Mouse (Mus musculus) left cerebral cortex, postnatal 4 days (tissue): ENCODE measurements around the gene Moxd1. TPM values are rescaled to one million over a fixed set of nuclear protein-coding genes. Genes with fewer than 3 reads are reported as not detected.
A peak's percentile ranks its signal among the peaks of the same experiment; 100 is the strongest.

ENCODE experiments used
- DNase-seq: peaks from one replicate; pipeline ENCODE4 v3.0.0-alpha.2; 2022
- intact Hi-C: fragments of 180-260 bp; cut with DNase I; formaldehyde crosslinking; loops from one replicate; pipeline ENCODE4 v1.15.1; 2025
- total RNA-seq, 2 experiments: library from RNA; stranded (reverse); gene quantifications; 2 replicates each; pipeline ENCODE4 v1.2.3; 2021

Gene Moxd1
- 1 to 10 TPM; 4.3 to 5.1 TPM for total RNA-seq

GRCm38 (mm10) chr10:24223449-24224143, at the start of gene Moxd1:
Moxd1 (plus strand) TSS chr10:24223517.
- intact Hi-C loops = no loop called here
- DNase-seq = peak; percentile 11

DNA sequence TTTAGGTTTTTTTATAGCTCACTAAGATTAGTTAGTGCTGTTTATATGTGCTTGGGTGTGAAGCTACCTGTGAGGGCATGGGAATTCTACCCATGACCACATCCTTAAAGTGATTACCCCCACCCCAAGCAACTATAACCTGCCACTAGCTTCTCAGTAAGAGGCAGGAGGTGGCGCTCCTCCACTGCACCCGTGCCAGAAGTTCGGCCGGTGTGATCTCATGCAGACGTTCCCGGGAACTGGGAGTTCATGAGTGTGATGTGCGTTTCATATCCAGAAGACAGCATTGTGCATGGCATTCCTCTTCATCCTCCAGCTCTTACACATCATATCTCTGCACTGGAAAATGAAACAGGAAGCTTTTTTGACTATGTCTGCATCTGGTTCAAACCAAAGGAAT, 32.9 kb upstream of the Moxd1 start:
- peak; percentile 21 for DNase-seq
- intact Hi-C loops = loop anchor here (10.0 kb wide), 1 partner anchor 434 kb away; no protein-coding TSS in a partner anchor

- intact Hi-C loops = loop anchor here (2.0 to 10.0 kb wide), 2 partner anchors 107 to 433 kb away; no protein-coding TSS in a partner anchor
- DNase-seq = no peak
Measured at GRCm38 (mm10) chr10:24191977-24192376, 31.3 kb upstream of the Moxd1 start.

- intact Hi-C loops = loop anchor here (10.0 kb wide), 1 partner anchor 425 kb away; no protein-coding TSS in a partner anchor
- no peak for DNase-seq
Measured at GRCm38 (mm10) chr10:24199303-24199702, 24.0 kb upstream of the Moxd1 start.

GRCm38 (mm10) chr10:24200099-24200498, 23.2 kb upstream of the Moxd1 start:
- intact Hi-C loops = no loop called here

GRCm38 (mm10) chr10:24210075-24210474, 13.2 kb upstream of the Moxd1 start:
- DNase-seq = no peak
- intact Hi-C loops = no loop called here

More at GRCm38 (mm10) chr10:24200099-24200498, 23.2 kb upstream of the Moxd1 start:
- DNase-seq = no peak

DNA sequence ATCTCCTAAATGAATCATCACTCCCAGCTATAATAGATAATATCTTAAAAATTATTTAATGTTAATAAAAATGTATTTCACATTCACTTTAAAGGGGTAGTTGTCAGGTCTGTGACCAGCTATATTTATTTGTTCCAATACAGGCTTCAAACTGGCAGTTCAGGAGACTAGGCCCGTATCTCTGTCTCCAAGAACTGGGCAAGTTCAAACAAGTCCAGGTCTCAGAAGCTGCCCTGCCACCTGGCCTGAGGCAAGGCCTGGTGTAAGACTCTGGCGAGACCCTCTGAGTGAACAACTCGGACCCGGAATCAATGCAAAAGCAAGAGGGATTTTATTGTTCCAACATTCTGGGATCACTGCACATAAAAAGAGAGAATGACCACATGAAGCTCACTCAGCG, 10.0 kb upstream of the Moxd1 start:
- no peak for DNase-seq
- intact Hi-C loops = no loop called here

- intact Hi-C loops = no loop called here
- no peak for DNase-seq
Measured at GRCm38 (mm10) chr10:24217558-24218268, 5.6 kb upstream of the Moxd1 start.

- no peak for DNase-seq
- intact Hi-C loops = no loop called here
Measured at GRCm38 (mm10) chr10:24220931-24221330, 2.4 kb upstream of the Moxd1 start.

DNA sequence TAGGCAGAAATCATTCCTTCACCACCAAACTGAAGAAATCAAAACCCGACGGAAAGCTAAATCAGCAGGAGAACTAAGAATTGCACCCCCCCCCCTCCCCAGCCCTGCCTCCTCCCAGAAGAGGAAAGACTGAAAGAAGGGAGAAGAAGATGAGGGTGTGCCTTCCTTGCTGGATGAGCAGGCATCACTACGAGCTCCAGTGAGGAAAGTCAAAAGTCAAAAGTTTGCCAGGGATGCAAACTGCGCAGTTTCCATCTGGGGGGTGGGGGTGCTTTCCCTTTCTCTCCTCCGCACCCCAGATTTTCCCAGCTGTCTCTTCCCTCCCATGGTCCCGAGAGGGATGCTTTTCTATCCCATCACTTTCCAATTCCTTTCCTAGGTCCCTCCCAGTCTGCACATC, 406 bp upstream of the Moxd1 start:
- no peak for DNase-seq
- intact Hi-C loops = no loop called here

- intact Hi-C loops = no loop called here
- no peak for DNase-seq
Measured at GRCm38 (mm10) chr10:24224591-24224990, 1.3 kb downstream of the Moxd1 start.

DNA sequence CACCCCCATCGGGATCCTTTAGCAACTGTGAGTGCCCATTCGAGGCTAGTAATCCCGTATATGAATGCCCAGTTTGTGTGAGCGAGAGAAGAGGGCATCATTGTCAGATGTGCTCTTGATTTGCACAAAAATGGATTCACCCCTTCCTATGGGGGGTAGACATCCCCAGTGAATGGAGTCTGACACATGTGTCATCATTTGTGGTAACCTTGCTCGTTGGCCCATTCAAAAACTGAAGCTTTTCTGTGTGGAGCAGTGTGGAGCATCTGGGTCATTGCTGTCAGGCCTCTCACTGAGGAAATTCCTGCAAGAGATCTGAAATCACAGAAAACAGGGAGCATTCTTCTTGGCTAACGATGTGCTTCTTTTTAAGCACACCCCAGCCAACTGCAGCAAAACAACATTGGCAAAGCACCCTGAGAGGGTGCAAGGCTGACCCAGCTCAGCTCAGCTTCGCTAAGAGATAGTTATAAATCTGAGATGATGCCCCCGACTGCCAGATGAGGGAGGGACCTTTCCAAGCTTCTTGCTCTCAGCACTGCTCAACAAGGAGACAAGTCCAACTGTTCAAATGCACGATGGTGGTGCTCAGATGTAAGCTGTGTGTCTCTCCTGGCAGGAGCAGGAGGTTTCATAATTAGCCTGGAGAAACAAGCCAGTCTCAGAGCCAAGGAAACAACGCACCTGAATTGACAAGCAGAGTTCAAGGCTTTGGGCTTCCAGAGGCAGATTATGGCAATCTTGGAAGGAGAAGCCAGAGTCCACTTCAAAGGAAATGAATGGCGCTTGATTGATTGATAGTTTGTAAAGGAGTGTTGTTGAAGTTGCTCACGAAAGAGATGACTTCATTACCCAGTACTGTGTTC, 5.2 kb downstream of the Moxd1 start:
- DNase-seq = no peak
- intact Hi-C loops = no loop called here

- intact Hi-C loops = no loop called here
Measured at GRCm38 (mm10) chr10:24232281-24232680, 9.0 kb downstream of the Moxd1 start.

DNA sequence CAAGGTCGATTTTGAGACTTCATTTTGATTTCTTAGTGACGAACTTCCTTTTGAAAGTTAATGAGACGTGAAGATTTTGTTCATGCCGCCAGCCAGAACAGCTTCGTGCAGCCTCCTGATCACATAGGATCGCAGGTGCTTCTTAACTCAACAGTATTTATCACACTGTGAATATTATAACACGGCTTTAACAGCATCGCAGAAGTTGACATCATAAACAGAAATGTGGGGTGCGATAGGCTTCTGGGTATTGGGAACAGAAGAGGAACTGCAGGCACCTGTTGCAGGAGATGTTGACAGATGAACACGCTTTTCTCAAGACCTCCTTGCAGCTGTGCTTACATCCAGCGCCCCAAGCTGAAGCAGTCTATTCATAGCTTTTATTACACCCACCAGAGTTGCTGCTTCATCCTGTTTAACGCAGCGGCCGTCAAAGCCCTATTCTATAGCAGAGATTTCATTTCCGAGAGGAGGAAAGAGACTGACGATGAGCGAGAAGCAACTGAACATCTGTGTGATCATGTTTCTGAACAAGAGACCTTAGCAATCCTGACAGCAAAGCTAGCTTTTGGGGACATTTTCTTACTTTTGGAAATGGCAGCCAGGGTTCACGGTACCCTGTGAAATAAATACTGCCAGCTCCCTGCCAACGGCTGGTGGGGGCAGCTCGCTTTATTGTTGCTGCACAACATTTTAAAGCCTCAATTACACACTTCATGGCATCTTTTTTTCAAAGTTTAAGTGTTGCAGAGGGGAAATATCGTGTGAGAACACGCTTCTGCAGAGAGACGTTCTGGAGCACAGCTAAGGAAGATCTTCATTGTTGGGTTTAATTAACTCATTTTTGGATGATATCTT, 12.3 kb downstream of the Moxd1 start:
- intact Hi-C loops = no loop called here
- no peak for DNase-seq

More at GRCm38 (mm10) chr10:24232281-24232680, 9.0 kb downstream of the Moxd1 start:
- DNase-seq = no peak

- no peak for DNase-seq
- intact Hi-C loops = no loop called here
Measured at GRCm38 (mm10) chr10:24246815-24247214, 23.5 kb downstream of the Moxd1 start.

GRCm38 (mm10) chr10:24248116-24248515, 24.8 kb downstream of the Moxd1 start:
- intact Hi-C loops = no loop called here

GRCm38 (mm10) chr10:24251631-24252030, 28.3 kb downstream of the Moxd1 start:
- no peak for DNase-seq
- intact Hi-C loops = no loop called here

More at GRCm38 (mm10) chr10:24248116-24248515, 24.8 kb downstream of the Moxd1 start:
- no peak for DNase-seq

DNA sequence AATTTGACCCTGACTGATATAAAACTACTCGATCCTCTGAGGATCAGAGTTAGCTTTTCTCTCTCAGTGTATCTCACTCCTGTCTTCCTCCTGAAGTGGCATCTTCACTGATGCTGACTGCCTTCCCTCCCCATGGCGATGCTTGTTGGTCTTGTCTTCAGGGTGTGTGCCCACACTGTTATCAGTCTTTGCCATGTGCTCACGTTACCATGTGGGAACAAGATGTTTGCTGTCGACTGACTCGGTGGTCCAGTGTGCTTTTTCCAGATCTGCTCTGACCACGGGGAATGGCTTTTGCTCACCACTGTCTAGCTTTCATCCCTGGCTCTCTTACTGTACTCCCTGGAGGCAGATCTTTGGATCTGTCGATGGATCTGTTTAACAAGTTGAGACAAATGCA, 34.8 kb downstream of the Moxd1 start:
- intact Hi-C loops = no loop called here
- no peak for DNase-seq

DNA sequence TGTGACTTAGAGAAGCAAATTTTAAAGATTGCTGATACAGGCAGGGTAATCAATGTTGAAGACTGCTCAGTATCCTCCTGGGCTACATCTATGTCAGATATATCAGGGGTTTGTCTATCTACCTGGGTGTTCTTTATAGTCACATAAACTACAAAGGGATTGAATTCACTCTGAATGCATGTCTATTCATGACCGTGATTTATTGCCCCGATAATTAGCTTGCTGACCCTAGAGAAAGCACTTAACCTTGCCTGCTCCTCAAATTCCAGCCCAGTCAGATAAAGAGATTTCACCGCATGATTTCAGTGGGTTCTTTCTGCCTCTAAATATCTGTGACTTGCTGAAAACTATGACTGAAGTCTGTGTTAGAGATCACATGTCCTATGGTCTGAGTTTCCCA, 35.6 kb downstream of the Moxd1 start:
- intact Hi-C loops = no loop called here
- no peak for DNase-seq
